Mouse (Mus musculus): ENCODE data around the gene Frmd4a. TPM values are rescaled to one million over a fixed set of nuclear protein-coding genes. Genes with fewer than 3 reads are reported as not detected.

The Frmd4a gene
- polyA plus RNA-seq, 1 experiment from 2014 or later = 44.5 TPM

- Histone ChIP-seq H3K4me2 (ENCODE audit: low read depth) (peak within 1 kb of the TSS; percentile 74), H3K27ac (ENCODE audit: low read depth, low read length) (0 out of 2 replicates have a peak within 1 kb of the TSS, but pooled peaks have one; percentile 39), H3K27me3 (ENCODE audit: control insufficient read depth, insufficient read depth, low read length) (no peaks in the 10 kb centered on the region), H3K9ac (ENCODE audit: low read length) (peak within 1 kb of the TSS; percentile 90), H3K4me3 (ENCODE audit: low read depth, low read length) (peak within 1 kb of the TSS; percentile 92), H3K4me1 (ENCODE audit: control insufficient read depth, insufficient read depth, low read length) (peaks cover 6% of the 10 kb centered on the region; the same call in 1 of the 2 replicates), H3K9me3 (ENCODE audit: control insufficient read depth, low read length) (no peaks in the 10 kb centered on the region), H3K36me3 (ENCODE audit: control insufficient read depth, insufficient read depth, low read length) (peaks cover 2% of the 10 kb centered on the region; the same call in 1 of the 2 replicates)
- DNase-seq (ENCODE audit: low spot score) = peak; percentile 89
- peak; percentile 78 for ATAC-seq (ENCODE audit: insufficient read depth, low FRiP score, low TSS enrichment)
- 2% methylated on average over 40 of the region's 40 CpGs for WGBS
Measured at GRCm38 (mm10) chr2:4651500-4652285, 634.2 kb downstream of the Frmd4a start, which contains the start of gene Prpf18. TSS of gene Prpf18 (minus strand) at chr2:4652113.

DNA sequence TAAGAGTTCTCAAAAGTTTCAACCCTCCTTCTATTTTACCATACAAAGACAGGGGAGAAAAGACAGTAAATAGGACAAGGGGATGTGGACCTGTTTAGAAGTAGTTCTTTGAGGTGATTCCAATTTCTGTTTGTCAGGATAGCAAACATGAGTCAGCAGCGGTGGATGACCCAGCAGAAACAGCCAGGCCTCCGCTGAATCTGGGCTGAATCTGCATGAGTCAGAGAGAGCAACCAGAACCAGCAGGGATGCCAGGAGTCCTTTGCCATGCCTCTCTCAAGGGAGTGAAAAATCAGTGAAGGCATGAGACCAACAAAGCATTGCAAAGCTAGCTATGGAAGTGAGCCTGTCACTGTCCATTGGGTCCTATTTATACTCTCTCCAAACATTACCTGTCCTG is 643.2 kb downstream of the Frmd4a start:
- 87% methylated on average over 2 of the region's 2 CpGs for WGBS
- H3K27ac ChIP-seq (ENCODE audit: low read depth, low read length) = no peak overlapping the region
- no peak for ATAC-seq (ENCODE audit: insufficient read depth, low FRiP score, low TSS enrichment)
- no peaks in the 10 kb centered on the region for H3K4me1 ChIP-seq (ENCODE audit: control insufficient read depth, insufficient read depth, low read length)
- H3K4me2 ChIP-seq (ENCODE audit: low read depth) = no peak overlapping the region
- H3K9ac ChIP-seq (ENCODE audit: low read length) = no peak overlapping the region
- DNase-seq (ENCODE audit: low spot score) = no peak
- no peaks in the 10 kb centered on the region for H3K27me3 ChIP-seq (ENCODE audit: control insufficient read depth, insufficient read depth, low read length)
- H3K9me3 ChIP-seq (ENCODE audit: control insufficient read depth, low read length) = no peaks in the 10 kb centered on the region
- H3K36me3 ChIP-seq (ENCODE audit: control insufficient read depth, insufficient read depth, low read length) = no peaks in the 10 kb centered on the region
- no peak overlapping the region for H3K4me3 ChIP-seq (ENCODE audit: low read depth, low read length)

Data from neural tube, embryonic 11.5 days (tissue).